In the genomic region with DNA sequence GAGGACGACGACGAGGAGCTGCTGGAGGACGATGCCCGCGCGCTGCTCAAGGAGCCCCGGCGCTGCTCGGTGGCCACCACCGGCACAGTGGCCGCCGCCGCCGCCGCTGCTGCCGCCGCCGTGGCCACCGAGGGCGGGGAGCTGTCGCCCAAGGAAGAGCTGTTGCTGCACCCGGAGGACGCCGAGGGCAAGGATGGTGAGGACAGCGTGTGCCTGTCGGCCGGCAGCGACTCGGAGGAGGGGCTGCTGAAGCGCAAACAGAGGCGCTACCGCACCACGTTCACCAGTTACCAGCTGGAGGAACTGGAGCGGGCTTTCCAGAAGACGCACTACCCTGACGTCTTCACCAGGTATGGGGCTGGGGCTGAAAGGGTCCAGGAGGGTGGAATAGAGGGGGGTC, we compare ENCODE assay signal across 9 mouse cellular contexts. TPM values are rescaled to one million over a fixed set of nuclear protein-coding genes. Genes with fewer than 3 reads are reported as not detected.
A peak's percentile ranks its signal among the peaks of the same experiment; 100 is the strongest.
DNase-seq lines count a peak whose midpoint lies in the region; ATAC-seq and TF ChIP-seq lines count a peak whose summit lies in the region.
"Had no signal": no experiment of that assay in that cellular context is flagged by ENCODE, and none has a peak within 500 bp of the region (broad histone marks: within the 10 kb centered on the region; RNA-seq: fewer than 3 reads in every experiment).

No protein-coding gene starts in this region.

- 9% methylated on average over 22 of the region's 37 CpGs for WGBS in heart, embryonic 11.5 days (ENCODE audit: insufficient replicate concordance)
- WGBS in forebrain, embryonic 16.5 days = 13% methylated on average over 29 of the region's 37 CpGs
- 15% methylated on average over 37 of the region's 37 CpGs for WGBS in liver, embryonic 16.5 days (ENCODE audit: insufficient replicate concordance)

- no peak for ATAC-seq in heart, embryonic 11.5 days (replicated peaks; ENCODE audit: insufficient number of reproducible peaks, low FRiP score, low TSS enrichment)
- no peak for ATAC-seq in forebrain, embryonic 16.5 days
- no peak for ATAC-seq in liver, embryonic 16.5 days (ENCODE audit: low read depth)

- no peak overlapping the region for H3K27ac ChIP-seq in heart, embryonic 11.5 days (ENCODE audit: low read depth, low read length)
- no peak overlapping the region for H3K27ac ChIP-seq in ES-Bruce4 (ENCODE audit: insufficient read depth, low read length)
- peak overlapping the region; percentile 80 for H3K27ac ChIP-seq in forebrain, embryonic 16.5 days (ENCODE audit: low read length)
- H3K27ac ChIP-seq in liver, embryonic 16.5 days (ENCODE audit: low read length) = no peak overlapping the region

- no peak for TF ChIP-seq CTCF in ES-Bruce4 (IDR thresholded peaks at IDR 0.05; ENCODE audit: low read depth, low read length)

- no peak for TF ChIP-seq EP300 in ES-Bruce4 (IDR thresholded peaks at IDR 0.05; ENCODE audit: insufficient read depth, low read depth, low read length)

- no peaks in the 10 kb centered on the region for H3K4me1 ChIP-seq in heart, embryonic 11.5 days (ENCODE audit: control insufficient read depth, insufficient read depth, low read length)
- no peaks in the 10 kb centered on the region for H3K4me1 ChIP-seq in ES-Bruce4 (ENCODE audit: control insufficient read depth, insufficient read depth, low read length)
- H3K4me1 ChIP-seq in forebrain, embryonic 16.5 days (replicated peaks; ENCODE audit: control insufficient read depth, insufficient read depth, low read length) = peaks cover 6% of the 10 kb centered on the region
- no peaks in the 10 kb centered on the region for H3K4me1 ChIP-seq in liver, embryonic 16.5 days (ENCODE audit: control insufficient read depth, low read depth, low read length)

- peak overlapping the region; percentile 78 for H3K4me2 ChIP-seq in heart, embryonic 11.5 days
- H3K4me2 ChIP-seq in forebrain, embryonic 16.5 days (ENCODE audit: low read length) = peak overlapping the region; percentile 64
- H3K4me2 ChIP-seq in liver, embryonic 16.5 days (ENCODE audit: low read depth, low read length) = peak overlapping the region; percentile 36

- H3K4me3 ChIP-seq in heart, embryonic 11.5 days (ENCODE audit: low read depth, low read length) = peak overlapping the region; percentile 43
- H3K4me3 ChIP-seq in ES-Bruce4 (ENCODE audit: low read depth, low read length) = peak overlapping the region; percentile 29
- peak overlapping the region; percentile 48 for H3K4me3 ChIP-seq in forebrain, embryonic 16.5 days (replicated peaks; ENCODE audit: low read length)
- peak overlapping the region; percentile 7; the same call in 1 of the 2 replicates for H3K4me3 ChIP-seq in liver, embryonic 16.5 days (ENCODE audit: low read depth, low read length)

- no peak overlapping the region for H3K9ac ChIP-seq in heart, embryonic 11.5 days (ENCODE audit: low read depth, low read length)
- 0 out of 2 replicates have a peak overlapping the region, but pooled peaks have one; percentile 20 for H3K9ac ChIP-seq in ES-Bruce4 (ENCODE audit: low read depth, poor library complexity, severe bottlenecking)
- H3K9ac ChIP-seq in forebrain, embryonic 16.5 days (replicated peaks; ENCODE audit: low read depth, low read length) = peak overlapping the region; percentile 72
- H3K9ac ChIP-seq in liver, embryonic 16.5 days (ENCODE audit: low read depth, low read length) = no peak overlapping the region

- no peak for TF ChIP-seq POLR2A in ES-Bruce4 (IDR thresholded peaks at IDR 0.05; ENCODE audit: insufficient read depth, low read length)

- peaks cover 86% of the 10 kb centered on the region for H3K27me3 ChIP-seq in heart, embryonic 11.5 days (ENCODE audit: control insufficient read depth, insufficient read depth, low read length)
- peaks cover 19% of the 10 kb centered on the region for H3K27me3 ChIP-seq in ES-Bruce4 (ENCODE audit: control insufficient read depth, insufficient read depth, low read length, poor library complexity, severe bottlenecking)
- no peaks in the 10 kb centered on the region; the same call in 1 of the 2 replicates for H3K27me3 ChIP-seq in forebrain, embryonic 16.5 days (replicated peaks; ENCODE audit: control insufficient read depth, insufficient read depth, low read length)
- H3K27me3 ChIP-seq in liver, embryonic 16.5 days (ENCODE audit: control insufficient read depth, insufficient read depth, low read depth, low read length) = peaks cover 98% of the 10 kb centered on the region

- no peaks in the 10 kb centered on the region for H3K9me3 ChIP-seq in heart, embryonic 11.5 days (replicated peaks; ENCODE audit: control insufficient read depth, low read length)
- 0 out of 2 replicates have a peak, but pooled peaks cover 3% of the 10 kb centered on the region for H3K9me3 ChIP-seq in ES-Bruce4 (replicated peaks; ENCODE audit: control insufficient read depth, insufficient read depth, low read length, poor library complexity, severe bottlenecking)
- H3K9me3 ChIP-seq in forebrain, embryonic 16.5 days (ENCODE audit: control insufficient read depth, low read length) = no peaks in the 10 kb centered on the region
- no peaks in the 10 kb centered on the region for H3K9me3 ChIP-seq in liver, embryonic 16.5 days (replicated peaks; ENCODE audit: control insufficient read depth, low read length)

- DNase-seq in heart, adult 18-20 months = no peak
- DNase-seq in urinary bladder, postnatal 36 days (ENCODE audit: low spot score in 2 of 2) = no peak
- DNase-seq in testis, postnatal 10 days (ENCODE audit: low spot score) = no peak
- no peak for DNase-seq in adrenal gland, adult 18-20 months (ENCODE audit: low spot score in 2 of 2)

- no peaks in the 10 kb centered on the region for H3K36me3 ChIP-seq in heart, embryonic 11.5 days (ENCODE audit: control insufficient read depth, insufficient read depth, low read length)
- no peaks in the 10 kb centered on the region for H3K36me3 ChIP-seq in ES-Bruce4 (ENCODE audit: control insufficient read depth, insufficient read depth, low read length, poor library complexity, severe bottlenecking)
- no peaks in the 10 kb centered on the region for H3K36me3 ChIP-seq in forebrain, embryonic 16.5 days (ENCODE audit: control insufficient read depth, insufficient read depth)
- H3K36me3 ChIP-seq in liver, embryonic 16.5 days (ENCODE audit: control insufficient read depth, insufficient read depth) = no peaks in the 10 kb centered on the region

RNA-seq across cellular contexts. Expression of a gene that starts 2.8 kb away (rescaled TPM):
- 0.09 TPM in 1 of 2 replicates, not detected in the other for polyA plus RNA-seq in heart, embryonic 11.5 days (2014; fragmentation: Nextera tagmentation; extraction: Ambion mirVana)
- not detected for total RNA-seq in heart, adult 18-20 months (2021)
- not detected in 2 replicates for polyA plus RNA-seq in ES-Bruce4 (2011; ENCODE audit: insufficient read depth, insufficient read length, low read depth, missing spikeins)
- 41.3 and 42.8 TPM in 2 replicates for polyA plus RNA-seq in forebrain, embryonic 16.5 days (2015; fragmentation: Nextera tagmentation; extraction: Ambion mirVana)
- not detected in 2 replicates for polyA plus RNA-seq in liver, embryonic 16.5 days (2015; fragmentation: Nextera tagmentation; extraction: Ambion mirVana)
- total RNA-seq in adrenal gland, adult 18-20 months (2021) = under 1 TPM; 0.19 to 0.66 TPM
- total RNA-seq: neutrophil, adult 5-6 weeks had no signal

Comparison
In these comparisons a context has a peak if more than half of its experiments do, and no peak if none do; other contexts are left out.
1. H3K9ac ChIP-seq: peak in ES-Bruce4 (single experiment) and forebrain, embryonic 16.5 days (single experiment); none in heart, embryonic 11.5 days (single experiment) and liver, embryonic 16.5 days (single experiment).
2. RNA of a gene that starts 2.8 kb away (polyA plus RNA-seq): 41.3 to 42.8 TPM in forebrain, embryonic 16.5 days; 0.09 TPM in heart, embryonic 11.5 days, not detected in liver, embryonic 16.5 days and not detected in ES-Bruce4; every median in the first group is over 10 times any median in the second.
3. Peak in every context shown above with its lines, with median percentiles within 50 percentile points of each other: H3K4me2 ChIP-seq and H3K4me3 ChIP-seq.